Mouse (Mus musculus) liver, adult 2 months (tissue): Measurements from ENCODE around the gene Snd1. TPM values are rescaled to one million over a fixed set of nuclear protein-coding genes. Genes with fewer than 3 reads are reported as not detected.

ENCODE experiments used
- DNase-seq: peaks from one replicate; pipeline ENCODE4 v3.0.0-alpha.2; 2011; ENCODE audit warnings: low read depth, low spot score; ENCODE audit errors: extremely low read depth
- H3K27ac ChIP-seq: fragments of 200-500 bp; replicated peaks from 2 replicates; pipeline ENCODE4 v1.5.1; 2012; ENCODE audit warnings: low read depth, mild to moderate bottlenecking, control low read depth, inconsistent platforms, low read length; ENCODE audit not compliant: insufficient read depth
- H3K27me3 ChIP-seq: fragments of 200-500 bp; 2 replicates; pipeline ENCODE4 v1.6.1; 2012; ENCODE audit warnings: mild to moderate bottlenecking, moderate library complexity, low read length, inconsistent platforms; ENCODE audit not compliant: control insufficient read depth, insufficient read depth
- H3K36me3 ChIP-seq: fragments of 200-500 bp; 2 replicates; pipeline ENCODE4 v1.6.1; 2012; ENCODE audit warnings: low read length, inconsistent platforms; ENCODE audit not compliant: control insufficient read depth, insufficient read depth
- H3K4me1 ChIP-seq: fragments of 200-500 bp; 2 replicates; pipeline ENCODE4 v1.6.1; 2011; ENCODE audit warnings: low read length; ENCODE audit not compliant: control insufficient read depth, insufficient read depth
- H3K4me3 ChIP-seq: fragments of 200-500 bp; 2 replicates; pipeline ENCODE4 v1.5.1; 2011; ENCODE audit warnings: low read depth, mild to moderate bottlenecking, control low read depth, low read length, moderate library complexity; ENCODE audit not compliant: insufficient read depth
- H3K79me2 ChIP-seq: fragments of 200-500 bp; 2 replicates; pipeline ENCODE4 v1.6.1; 2012; ENCODE audit warnings: inconsistent platforms, mild to moderate bottlenecking, low read length, moderate library complexity; ENCODE audit not compliant: control insufficient read depth, insufficient read depth
- H3K9ac ChIP-seq: fragments of 200-500 bp; 2 replicates; pipeline ENCODE4 v1.6.1; 2012; ENCODE audit warnings: low read depth, mild to moderate bottlenecking, control low read depth, inconsistent platforms, low read length
- CTCF ChIP-seq: fragments of 200-500 bp; IDR thresholded peaks from 2 replicates; pipeline ENCODE4 v1.5.1; 2011; ENCODE audit warnings: low read depth, low read length, control low read depth
- POLR2A ChIP-seq: fragments of 200-500 bp; IDR thresholded peaks from 2 replicates; pipeline ENCODE4 v1.6.1; 2011; ENCODE audit warnings: low read length, control low read depth; ENCODE audit not compliant: insufficient read depth; ENCODE audit errors: extremely low read depth
- WGBS: fragments of 180-500 bp; shearing (Covaris S2); methylation state at CpG from one replicate; pipeline ENCODE4 v1.1.7; 2018; 5-methylcytosine and 5-hydroxymethylcytosine counted together
- polyA plus RNA-seq: library from polyadenylated mRNA; depleted of rRNA; stranded (reverse); fragments of >200 nt; gene quantifications from 2 replicates; pipeline ENCODE4 v1.2.3, GENCODE M21; 2012
- total RNA-seq: library from RNA; depleted of rRNA; stranded (reverse); fragments of >200 nt; gene quantifications from 2 replicates; pipeline ENCODE4 v1.2.3, GENCODE M21; 2014

The Snd1 gene
- total and polyA plus RNA-seq, 2 experiments, result 64.2 to 88.6 TPM

DNA sequence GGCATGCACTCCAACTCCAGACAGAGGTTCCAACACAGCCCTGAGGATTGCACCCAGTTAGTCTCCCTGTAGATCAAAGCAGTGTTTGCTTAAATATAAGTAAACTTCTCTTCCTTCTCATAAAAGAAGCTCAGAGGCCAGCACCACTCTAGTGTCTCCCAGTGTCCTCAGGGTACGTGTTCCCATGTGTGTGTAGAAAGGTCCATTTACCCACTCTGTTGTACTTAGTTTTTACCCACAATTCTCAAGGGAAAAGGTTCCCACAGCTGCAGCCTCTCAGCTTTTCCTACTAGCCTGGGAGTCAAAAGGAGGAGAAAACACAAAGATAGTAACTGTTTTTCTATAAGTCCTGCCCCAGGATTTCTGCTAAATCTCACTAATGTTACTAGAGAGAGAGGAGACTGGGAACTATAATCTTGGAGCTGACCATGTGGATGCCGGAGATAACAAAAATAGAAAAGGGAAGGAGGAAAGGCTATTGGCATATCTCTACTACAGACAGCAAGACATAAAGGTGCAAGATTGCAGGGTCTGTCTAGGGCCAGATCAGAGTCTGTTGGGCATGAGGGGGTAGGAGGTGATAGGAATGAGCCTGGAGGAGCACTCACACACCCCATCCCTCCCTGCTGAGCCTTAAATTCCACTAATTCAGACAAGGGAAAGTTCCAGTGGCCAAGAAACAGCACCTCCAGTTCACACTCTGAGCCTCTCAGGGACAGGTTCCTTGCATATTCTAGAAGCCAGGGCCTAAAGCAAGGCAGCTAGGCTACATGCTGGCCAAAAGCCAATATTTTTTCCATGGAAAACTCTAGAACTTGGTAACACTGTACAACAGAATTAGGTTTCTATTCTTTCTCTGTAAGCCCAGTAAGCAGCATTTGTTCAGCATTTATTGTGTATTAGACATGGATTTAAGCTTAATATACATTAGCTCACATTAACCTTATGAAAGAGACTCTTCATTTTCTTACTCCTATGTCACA lies 382.6 kb downstream of the Snd1 start:
- 88% methylated on average over 2 of the region's 2 CpGs for WGBS
- Histone ChIP-seq H3K27me3 (no peaks in the 10 kb centered on the region), H3K4me3 (no peak overlapping the region), H3K36me3 (no peaks in the 10 kb centered on the region), H3K9ac (no peak overlapping the region), H3K79me2 (no peaks in the 10 kb centered on the region; the same call in 1 of the 2 replicates), H3K27ac (no peak overlapping the region), H3K4me1 (no peaks in the 10 kb centered on the region)
- DNase-seq, result no peak
- TF ChIP-seq CTCF (no peak), POLR2A (no peak)

GRCm38 (mm10) chr6:28859094-28859493 lies 384.2 kb downstream of the Snd1 start:
- 93% methylated on average over 2 of the region's 2 CpGs for WGBS
- H3K27ac ChIP-seq, result no peak overlapping the region
- H3K4me3 ChIP-seq, result no peak overlapping the region
- TF ChIP-seq CTCF, result no peak
- TF ChIP-seq POLR2A, result no peak
- no peak overlapping the region for H3K9ac ChIP-seq
- no peak for DNase-seq
- H3K79me2 ChIP-seq, result no peaks in the 10 kb centered on the region; the same call in 1 of the 2 replicates
- no peaks in the 10 kb centered on the region for H3K27me3 ChIP-seq
- no peaks in the 10 kb centered on the region for H3K36me3 ChIP-seq
- no peaks in the 10 kb centered on the region for H3K4me1 ChIP-seq

DNA sequence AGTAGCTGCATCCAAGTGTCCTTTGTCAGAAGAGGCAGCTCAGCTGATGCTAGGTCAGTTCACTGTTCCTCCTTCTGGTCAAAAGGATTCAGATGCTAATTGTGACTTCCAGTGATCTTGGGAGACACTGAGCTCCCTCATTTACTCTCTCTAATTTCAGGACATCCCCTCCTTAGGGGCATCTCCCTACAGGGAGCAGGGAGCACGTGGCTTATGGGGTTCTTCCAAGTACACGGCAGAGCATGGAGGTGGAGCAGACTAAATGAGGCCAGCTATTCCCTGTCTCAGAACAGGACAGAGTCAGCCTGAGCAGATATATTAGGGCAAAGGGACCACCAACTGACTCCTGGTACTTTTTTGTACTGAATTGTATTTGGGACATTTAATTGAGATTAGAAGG lies 385.5 kb downstream of the Snd1 start:
- Histone ChIP-seq H3K36me3 (no peaks in the 10 kb centered on the region), H3K4me3 (no peak overlapping the region), H3K27ac (no peak overlapping the region), H3K4me1 (no peaks in the 10 kb centered on the region), H3K27me3 (no peaks in the 10 kb centered on the region), H3K9ac (no peak overlapping the region), H3K79me2 (no peaks in the 10 kb centered on the region; the same call in 1 of the 2 replicates)
- DNase-seq, result no peak
- 81% methylated on average over 2 of the region's 2 CpGs for WGBS
- no peak for TF ChIP-seq CTCF
- no peak for TF ChIP-seq POLR2A

DNA sequence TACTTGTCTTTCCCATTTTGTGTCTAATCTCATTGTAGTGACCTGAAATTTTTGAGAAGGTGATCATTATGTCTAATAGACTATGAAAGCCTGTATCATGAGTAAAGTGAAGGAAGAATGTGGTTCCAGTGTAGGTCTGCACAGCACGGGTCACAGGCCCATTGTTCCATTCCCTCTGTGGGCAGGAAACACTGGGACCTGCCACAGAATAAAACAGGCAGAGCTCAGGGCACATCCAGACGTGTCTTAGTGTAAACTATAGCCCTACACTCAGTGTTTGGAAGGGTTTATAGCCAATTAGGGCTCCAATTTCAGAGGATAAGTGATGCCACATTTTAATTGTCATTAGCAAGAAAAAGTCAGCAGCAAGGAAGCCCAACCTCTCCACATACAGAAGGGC lies 386.0 kb downstream of the Snd1 start:
- no peaks in the 10 kb centered on the region for H3K27me3 ChIP-seq
- TF ChIP-seq POLR2A, result no peak
- no peak overlapping the region for H3K4me3 ChIP-seq
- H3K79me2 ChIP-seq, result no peaks in the 10 kb centered on the region; the same call in 1 of the 2 replicates
- no peaks in the 10 kb centered on the region for H3K36me3 ChIP-seq
- WGBS, result 80% methylated on average over 2 of the region's 2 CpGs
- DNase-seq, result no peak
- no peak overlapping the region for H3K9ac ChIP-seq
- no peaks in the 10 kb centered on the region for H3K4me1 ChIP-seq
- no peak overlapping the region for H3K27ac ChIP-seq

- Histone ChIP-seq H3K27me3 (no peaks in the 10 kb centered on the region), H3K9ac (no peak overlapping the region), H3K79me2 (no peaks in the 10 kb centered on the region), H3K27ac (no peak overlapping the region), H3K36me3 (no peaks in the 10 kb centered on the region), H3K4me1 (no peaks in the 10 kb centered on the region), H3K4me3 (no peak overlapping the region)
- TF ChIP-seq CTCF, result no peak
- no peak for TF ChIP-seq POLR2A
- no peak for DNase-seq
- WGBS, result 90% methylated on average over 8 of the region's 8 CpGs
These were observed 387.4 kb downstream of the Snd1 start for GRCm38 (mm10) chr6:28862304-28862703.

GRCm38 (mm10) chr6:28864684-28865083 lies 389.7 kb downstream of the Snd1 start:
- Histone ChIP-seq H3K27me3 (no peaks in the 10 kb centered on the region), H3K79me2 (no peaks in the 10 kb centered on the region), H3K4me1 (no peaks in the 10 kb centered on the region), H3K36me3 (no peaks in the 10 kb centered on the region), H3K4me3 (no peak overlapping the region), H3K27ac (no peak overlapping the region), H3K9ac (no peak overlapping the region)
- TF ChIP-seq POLR2A, result no peak
- no peak for TF ChIP-seq CTCF
- WGBS, result 42% methylated on average over 5 of the region's 5 CpGs
- DNase-seq, result peak; percentile 20
